8 mouse cellular contexts compared by ENCODE assay signal in the genomic region with DNA sequence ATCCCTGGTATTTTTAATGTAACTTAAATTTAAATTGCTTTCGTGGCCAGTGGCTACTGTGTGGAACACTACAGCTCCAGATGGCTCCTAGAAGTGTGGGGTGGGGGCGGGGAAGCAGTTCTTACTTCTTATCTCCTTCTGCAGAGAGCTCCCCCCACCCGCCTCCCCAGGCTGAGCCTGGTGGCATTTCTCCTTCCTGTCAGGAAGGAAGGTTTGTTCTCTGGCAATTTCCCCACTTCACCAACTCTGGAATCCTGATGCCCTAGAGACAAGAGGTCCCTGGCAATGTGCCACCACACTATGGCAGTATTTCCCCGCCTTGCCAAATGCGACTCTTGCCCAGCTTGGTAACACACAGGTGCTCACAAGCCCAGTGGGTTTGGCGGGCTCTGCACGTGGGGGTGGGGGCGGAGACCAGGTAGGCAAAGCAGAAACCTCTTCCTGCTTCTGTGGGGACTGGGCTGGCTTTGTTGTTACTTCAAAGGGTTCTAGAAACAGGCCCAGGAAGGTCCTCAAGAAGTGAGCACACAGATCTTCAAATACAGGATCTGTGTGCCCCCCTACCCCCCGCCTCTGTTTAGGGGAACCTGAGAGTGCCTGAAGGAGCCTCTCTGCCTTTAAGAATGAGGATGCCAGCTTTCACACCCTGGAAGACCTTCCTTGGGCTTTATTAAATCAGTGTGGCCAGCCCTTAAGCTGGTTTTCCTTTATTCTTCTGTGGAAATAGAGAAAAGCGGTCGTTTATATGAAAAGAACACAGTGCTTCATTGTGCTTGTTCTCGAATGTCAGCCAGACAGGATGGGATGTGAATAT. TPM values are rescaled to one million over a fixed set of nuclear protein-coding genes. Genes with fewer than 3 reads are reported as not detected.
A peak's percentile ranks its signal among the peaks of the same experiment; 100 is the strongest.
DNase-seq lines count a peak whose midpoint lies in the region; ATAC-seq lines count a peak whose summit lies in the region.

No protein-coding gene starts in this region.

- DNase-seq in urinary bladder, postnatal 14 days (ENCODE audit: low spot score): peak; percentile 83
- no peak for DNase-seq in urinary bladder, postnatal 10 days (ENCODE audit: low spot score)
- DNase-seq in hindbrain, embryonic 14.5 days (ENCODE audit: low spot score): no peak
- peak; percentile 87 for DNase-seq in liver
- DNase-seq in frontal cortex, postnatal 25 days (ENCODE audit: low spot score in 2 of 2): no peak
- DNase-seq in frontal cortex, postnatal 36 days (ENCODE audit: low spot score in 2 of 2): no peak

- 40% methylated on average over 12 of the region's 12 CpGs for WGBS in embryonic facial prominence, embryonic 12.5 days
- WGBS in hindbrain, embryonic 14.5 days: 53% methylated on average over 12 of the region's 12 CpGs
- 51% methylated on average over 12 of the region's 12 CpGs for WGBS in neural tube, embryonic 13.5 days

- no peak overlapping the region; the same call in 1 of the 2 replicates for H3K4me2 ChIP-seq in embryonic facial prominence, embryonic 12.5 days (replicated peaks)
- H3K4me2 ChIP-seq in hindbrain, embryonic 14.5 days (replicated peaks): no peak overlapping the region
- no peak overlapping the region for H3K4me2 ChIP-seq in neural tube, embryonic 13.5 days

- no peaks in the 10 kb centered on the region for H3K9me3 ChIP-seq in embryonic facial prominence, embryonic 12.5 days
- H3K9me3 ChIP-seq in hindbrain, embryonic 14.5 days (ENCODE audit: control insufficient read depth, low read length): no peaks in the 10 kb centered on the region
- H3K9me3 ChIP-seq in neural tube, embryonic 13.5 days: no peaks in the 10 kb centered on the region

- H3K4me3 ChIP-seq in embryonic facial prominence, embryonic 12.5 days: no peak overlapping the region
- H3K4me3 ChIP-seq in hindbrain, embryonic 14.5 days (replicated peaks; ENCODE audit: low read length): no peak overlapping the region
- no peak overlapping the region for H3K4me3 ChIP-seq in neural tube, embryonic 13.5 days

- H3K4me1 ChIP-seq in embryonic facial prominence, embryonic 12.5 days: peaks cover 30% of the 10 kb centered on the region
- peaks cover 33% of the 10 kb centered on the region for H3K4me1 ChIP-seq in hindbrain, embryonic 14.5 days (replicated peaks; ENCODE audit: control insufficient read depth, insufficient read depth, low read length)
- H3K4me1 ChIP-seq in neural tube, embryonic 13.5 days (replicated peaks): peaks cover 44% of the 10 kb centered on the region

- H3K27ac ChIP-seq in embryonic facial prominence, embryonic 12.5 days: peak overlapping the region; percentile 80
- peak overlapping the region; percentile 52 for H3K27ac ChIP-seq in hindbrain, embryonic 14.5 days
- H3K27ac ChIP-seq in neural tube, embryonic 13.5 days (replicated peaks): peak overlapping the region; percentile 75

- ATAC-seq in embryonic facial prominence, embryonic 12.5 days (ENCODE audit: insufficient number of reproducible peaks, insufficient read depth, low FRiP score, low TSS enrichment): no peak
- no peak for ATAC-seq in hindbrain, embryonic 14.5 days (ENCODE audit: low FRiP score)
- ATAC-seq in neural tube, embryonic 13.5 days (ENCODE audit: low read depth): no peak; the same call in 1 of the 2 replicates

- H3K36me3 ChIP-seq in embryonic facial prominence, embryonic 12.5 days: no peaks in the 10 kb centered on the region
- no peaks in the 10 kb centered on the region for H3K36me3 ChIP-seq in hindbrain, embryonic 14.5 days (replicated peaks; ENCODE audit: control insufficient read depth, insufficient read depth)
- H3K36me3 ChIP-seq in neural tube, embryonic 13.5 days: no peaks in the 10 kb centered on the region

- H3K9ac ChIP-seq in embryonic facial prominence, embryonic 12.5 days: no peak overlapping the region
- H3K9ac ChIP-seq in hindbrain, embryonic 14.5 days: peak overlapping the region; percentile 26; the same call in 1 of the 2 replicates
- no peak overlapping the region for H3K9ac ChIP-seq in neural tube, embryonic 13.5 days

- H3K27me3 ChIP-seq in embryonic facial prominence, embryonic 12.5 days: no peaks in the 10 kb centered on the region
- no peaks in the 10 kb centered on the region for H3K27me3 ChIP-seq in hindbrain, embryonic 14.5 days (ENCODE audit: control insufficient read depth, insufficient read depth, low read length)
- no peaks in the 10 kb centered on the region for H3K27me3 ChIP-seq in neural tube, embryonic 13.5 days

RNA-seq across cellular contexts. Expression of gene Gm10277, which starts 4.4 kb away (rescaled TPM):
- polyA plus RNA-seq in embryonic facial prominence, embryonic 12.5 days (2016; fragmentation: Nextera tagmentation; extraction: Ambion mirVana): 1.4 and 2.6 TPM in 2 replicates
- polyA plus RNA-seq in hindbrain, embryonic 14.5 days (2014; fragmentation: Nextera tagmentation; extraction: Ambion mirVana): 0.69 and 1.4 TPM in 2 replicates
- 1.7 and 2.8 TPM in 2 replicates for polyA plus RNA-seq in neural tube, embryonic 13.5 days (2015; fragmentation: Nextera tagmentation; extraction: Ambion mirVana)

RNA-seq across cellular contexts. Expression of gene Myo18a, which starts 28.9 kb away (rescaled TPM):
- 33.2 and 35.0 TPM in 2 replicates for polyA plus RNA-seq in embryonic facial prominence, embryonic 12.5 days (2016; fragmentation: Nextera tagmentation; extraction: Ambion mirVana)
- polyA plus RNA-seq in hindbrain, embryonic 14.5 days (2014; fragmentation: Nextera tagmentation; extraction: Ambion mirVana): 42.1 and 43.7 TPM in 2 replicates
- 43.2 and 44.2 TPM in 2 replicates for polyA plus RNA-seq in neural tube, embryonic 13.5 days (2015; fragmentation: Nextera tagmentation; extraction: Ambion mirVana)

Comparison
In these comparisons a context has a peak if more than half of its experiments do, and no peak if none do; other contexts are left out.
1. DNase-seq: peak in urinary bladder, postnatal 14 days (single experiment) and liver (single experiment); none in urinary bladder, postnatal 10 days (single experiment), hindbrain, embryonic 14.5 days (single experiment), frontal cortex, postnatal 25 days (0 of 2) and frontal cortex, postnatal 36 days (0 of 2).
2. Peak in every context shown above with its lines, with median percentiles within 50 percentile points of each other: H3K27ac ChIP-seq.